Mouse (Mus musculus): ENCODE results near the gene Cpb2.

Gene Cpb2

GRCm38 (mm10) chr14:75246024-75247000 is 4.2 kb downstream of the Cpb2 start:
- no peak for DNase-seq (ENCODE audit: low spot score)

GRCm38 (mm10) chr14:75250432-75250831 is 8.3 kb downstream of the Cpb2 start:
- DNase-seq (ENCODE audit: low spot score): no peak

- no peak for DNase-seq (ENCODE audit: low spot score)
These were observed 14.4 kb downstream of the Cpb2 start for GRCm38 (mm10) chr14:75256521-75256920.

GRCm38 (mm10) chr14:75269531-75269930 is 27.4 kb downstream of the Cpb2 start:
- DNase-seq (ENCODE audit: low spot score): no peak

- no peak for DNase-seq (ENCODE audit: low spot score)
These were observed 37.6 kb downstream of the Cpb2 start for GRCm38 (mm10) chr14:75279716-75280115.

GRCm38 (mm10) chr14:75280406-75280805 is 38.3 kb downstream of the Cpb2 start:
- DNase-seq (ENCODE audit: low spot score): no peak

GRCm38 (mm10) chr14:75283609-75284192 is 41.6 kb downstream of the Cpb2 start:
- DNase-seq (ENCODE audit: low spot score): no peak

- peak; percentile 88 for DNase-seq (ENCODE audit: low spot score)
These were observed 42.3 kb downstream of the Cpb2 start, which contains the start of gene Zc3h13 for GRCm38 (mm10) chr14:75284193-75284915. Zc3h13 (plus strand) TSS chr14:75284373.

GRCm38 (mm10) chr14:75301081-75301480 is 59.0 kb downstream of the Cpb2 start:
- no peak for DNase-seq (ENCODE audit: low spot score)

- no peak for DNase-seq (ENCODE audit: low spot score)
These were observed 61.7 kb downstream of the Cpb2 start for GRCm38 (mm10) chr14:75303807-75304206.

GRCm38 (mm10) chr14:75307855-75308254 is 65.8 kb downstream of the Cpb2 start:
- no peak for DNase-seq (ENCODE audit: low spot score)

- no peak for DNase-seq (ENCODE audit: low spot score)
These were observed 67.4 kb downstream of the Cpb2 start for GRCm38 (mm10) chr14:75309336-75309992.

- DNase-seq (ENCODE audit: low spot score): no peak
These were observed 72.4 kb downstream of the Cpb2 start for GRCm38 (mm10) chr14:75314484-75314883.

GRCm38 (mm10) chr14:75318736-75319135 is 76.6 kb downstream of the Cpb2 start:
- DNase-seq (ENCODE audit: low spot score): no peak

- DNase-seq (ENCODE audit: low spot score): no peak
These were observed 78.2 kb downstream of the Cpb2 start for GRCm38 (mm10) chr14:75320269-75320668.

GRCm38 (mm10) chr14:75323354-75323753 is 81.3 kb downstream of the Cpb2 start:
- DNase-seq (ENCODE audit: low spot score): no peak

GRCm38 (mm10) chr14:75328062-75328461 is 86.0 kb downstream of the Cpb2 start:
- DNase-seq (ENCODE audit: low spot score): no peak

GRCm38 (mm10) chr14:75330621-75331020 is 88.5 kb downstream of the Cpb2 start:
- no peak for DNase-seq (ENCODE audit: low spot score)
